Mouse (Mus musculus): ENCODE results near the gene Olfr473. TPM values are rescaled to one million over a fixed set of nuclear protein-coding genes. Genes with fewer than 3 reads are reported as not detected.

The Olfr473 gene
- polyA plus RNA-seq (2014; fragmentation: Illumina TruSeq; extraction: RNeasy Lipid Tissue Mini Kit (QIAGEN cat#74804); ENCODE audit: low read depth, low replicate concordance): not detected

GRCm38 (mm10) chr7:107930146-107930545 lies at the start of gene Olfr473:
Gene Olfr473, plus strand, starts transcription at chr7:107930446.

GRCm38 (mm10) chr7:107897602-107898001 lies 32.6 kb upstream of the Olfr473 start, which contains the start of gene Olfr472:
Gene Olfr472, plus strand, starts transcription at chr7:107897902.

GRCm38 (mm10) chr7:107954343-107954742 lies 24.1 kb downstream of the Olfr473 start, which contains the start of gene Olfr474:
Gene Olfr474, plus strand, starts transcription at chr7:107954643.

GRCm38 (mm10) chr7:107964503-107964902 lies 34.3 kb downstream of the Olfr473 start, which contains the start of gene Olfr476:
Gene Olfr476, plus strand, starts transcription at chr7:107964803.

Other genes with a start within 250 kb of the Olfr473 start
- 10.8 TPM for gene Cyb5r2, start 172.4 kb upstream of the Olfr473 start, polyA plus RNA-seq (2014; fragmentation: Illumina TruSeq; extraction: RNeasy Lipid Tissue Mini Kit (QIAGEN cat#74804); ENCODE audit: low read depth, low replicate concordance)
- 426 TPM for gene Ovch2, start 129.2 kb upstream of the Olfr473 start, polyA plus RNA-seq (2014; fragmentation: Illumina TruSeq; extraction: RNeasy Lipid Tissue Mini Kit (QIAGEN cat#74804); ENCODE audit: low read depth, low replicate concordance)
- gene Olfr467, start 118.2 kb upstream of the Olfr473 start, polyA plus RNA-seq (2014; fragmentation: Illumina TruSeq; extraction: RNeasy Lipid Tissue Mini Kit (QIAGEN cat#74804); ENCODE audit: low read depth, low replicate concordance): 0.94 TPM
- not detected for gene Olfr469, start 104.9 kb upstream of the Olfr473 start, polyA plus RNA-seq (2014; fragmentation: Illumina TruSeq; extraction: RNeasy Lipid Tissue Mini Kit (QIAGEN cat#74804); ENCODE audit: low read depth, low replicate concordance)
- not detected for gene Olfr470, start 83.0 kb upstream of the Olfr473 start, polyA plus RNA-seq (2014; fragmentation: Illumina TruSeq; extraction: RNeasy Lipid Tissue Mini Kit (QIAGEN cat#74804); ENCODE audit: low read depth, low replicate concordance)
- not detected for gene Olfr472, start 32.5 kb upstream of the Olfr473 start, polyA plus RNA-seq (2014; fragmentation: Illumina TruSeq; extraction: RNeasy Lipid Tissue Mini Kit (QIAGEN cat#74804); ENCODE audit: low read depth, low replicate concordance)
- gene Olfr474, start 24.2 kb downstream of the Olfr473 start, polyA plus RNA-seq (2014; fragmentation: Illumina TruSeq; extraction: RNeasy Lipid Tissue Mini Kit (QIAGEN cat#74804); ENCODE audit: low read depth, low replicate concordance): not detected
- gene Olfr476, start 34.4 kb downstream of the Olfr473 start, polyA plus RNA-seq (2014; fragmentation: Illumina TruSeq; extraction: RNeasy Lipid Tissue Mini Kit (QIAGEN cat#74804); ENCODE audit: low read depth, low replicate concordance): not detected
- gene Olfr477, start 56.2 kb downstream of the Olfr473 start, polyA plus RNA-seq (2014; fragmentation: Illumina TruSeq; extraction: RNeasy Lipid Tissue Mini Kit (QIAGEN cat#74804); ENCODE audit: low read depth, low replicate concordance): not detected
- not detected for gene Olfr478, start 103.5 kb downstream of the Olfr473 start, polyA plus RNA-seq (2014; fragmentation: Illumina TruSeq; extraction: RNeasy Lipid Tissue Mini Kit (QIAGEN cat#74804); ENCODE audit: low read depth, low replicate concordance)
- gene Olfr479, start 120.2 kb downstream of the Olfr473 start, polyA plus RNA-seq (2014; fragmentation: Illumina TruSeq; extraction: RNeasy Lipid Tissue Mini Kit (QIAGEN cat#74804); ENCODE audit: low read depth, low replicate concordance): not detected
- gene Olfr480, start 136.9 kb downstream of the Olfr473 start, polyA plus RNA-seq (2014; fragmentation: Illumina TruSeq; extraction: RNeasy Lipid Tissue Mini Kit (QIAGEN cat#74804); ENCODE audit: low read depth, low replicate concordance): not detected
- not detected for gene Olfr481, start 149.4 kb downstream of the Olfr473 start, polyA plus RNA-seq (2014; fragmentation: Illumina TruSeq; extraction: RNeasy Lipid Tissue Mini Kit (QIAGEN cat#74804); ENCODE audit: low read depth, low replicate concordance)
- gene Olfr482, start 167.1 kb downstream of the Olfr473 start, polyA plus RNA-seq (2014; fragmentation: Illumina TruSeq; extraction: RNeasy Lipid Tissue Mini Kit (QIAGEN cat#74804); ENCODE audit: low read depth, low replicate concordance): not detected
- gene Olfr483, start 170.4 kb downstream of the Olfr473 start, polyA plus RNA-seq (2014; fragmentation: Illumina TruSeq; extraction: RNeasy Lipid Tissue Mini Kit (QIAGEN cat#74804); ENCODE audit: low read depth, low replicate concordance): not detected
- not detected for gene Olfr484, start 197.0 kb downstream of the Olfr473 start, polyA plus RNA-seq (2014; fragmentation: Illumina TruSeq; extraction: RNeasy Lipid Tissue Mini Kit (QIAGEN cat#74804); ENCODE audit: low read depth, low replicate concordance)
- not detected for gene Olfr485, start 229.4 kb downstream of the Olfr473 start, polyA plus RNA-seq (2014; fragmentation: Illumina TruSeq; extraction: RNeasy Lipid Tissue Mini Kit (QIAGEN cat#74804); ENCODE audit: low read depth, low replicate concordance)
- gene Olfr486, start 242.3 kb downstream of the Olfr473 start, polyA plus RNA-seq (2014; fragmentation: Illumina TruSeq; extraction: RNeasy Lipid Tissue Mini Kit (QIAGEN cat#74804); ENCODE audit: low read depth, low replicate concordance): not detected

Measured in adipose tissue, adult 10 weeks (tissue).